12 mouse cellular contexts compared by ENCODE assay signal in genomic region chr7:125618016-125618415, GRCm38 (mm10).
"Had no signal": no experiment of that assay in that cellular context is flagged by ENCODE, and none has a peak within 500 bp of the region (broad histone marks: within the 10 kb centered on the region; RNA-seq: fewer than 3 reads in every experiment).

No protein-coding gene starts in this region.

- DNase-seq: kidney, adult 11 months; kidney, adult 8-10 months; kidney, postnatal 14 days; kidney, postnatal 4 days; left cerebral cortex, postnatal 4 days; liver, embryonic 13.5 days; lung, adult 2 months; lung, postnatal 14 days; right cerebral cortex, postnatal 4 days; thymus, postnatal 25 days had no signal

- ATAC-seq: intestine, embryonic 15.5 days; midbrain, embryonic 15.5 days had no signal
